Mouse (Mus musculus): ENCODE data around the gene Ckb.
A peak's percentile ranks its signal among the peaks of the same experiment; 100 is the strongest.
"Not testable (repeated sequence)": the region's sequence is repeated elsewhere in the genome, so short reads cannot be mapped to it uniquely, and the experiment has no call there.

Ckb gene

GRCm38 (mm10) chr12:111672176-111672575, at the start of gene Ckb:
Ckb (minus strand) TSS chr12:111672338.
- peak in 1 of 2 experiments; percentile 21 for DNase-seq

DNA sequence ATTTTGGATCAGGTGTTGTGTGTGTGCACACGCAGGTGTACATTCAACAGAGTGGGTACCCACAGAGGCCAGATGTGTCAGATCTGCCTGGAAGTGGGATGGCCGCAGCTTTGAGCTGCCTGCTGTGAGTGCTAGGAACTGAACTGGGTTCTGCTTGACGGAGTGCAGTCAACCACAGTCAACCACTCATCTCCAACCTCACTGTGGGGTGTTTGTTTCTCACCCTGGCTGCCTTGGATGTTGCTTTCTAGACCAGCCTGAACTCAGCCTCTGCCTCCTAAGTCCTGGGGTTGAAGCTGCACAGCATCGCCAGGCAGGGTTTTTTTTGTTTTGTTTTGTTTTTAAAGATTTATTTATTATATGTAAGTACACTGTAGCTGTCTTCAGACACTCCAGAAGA, 48.1 kb upstream of the Ckb start:
- DNase-seq = no peak

DNA sequence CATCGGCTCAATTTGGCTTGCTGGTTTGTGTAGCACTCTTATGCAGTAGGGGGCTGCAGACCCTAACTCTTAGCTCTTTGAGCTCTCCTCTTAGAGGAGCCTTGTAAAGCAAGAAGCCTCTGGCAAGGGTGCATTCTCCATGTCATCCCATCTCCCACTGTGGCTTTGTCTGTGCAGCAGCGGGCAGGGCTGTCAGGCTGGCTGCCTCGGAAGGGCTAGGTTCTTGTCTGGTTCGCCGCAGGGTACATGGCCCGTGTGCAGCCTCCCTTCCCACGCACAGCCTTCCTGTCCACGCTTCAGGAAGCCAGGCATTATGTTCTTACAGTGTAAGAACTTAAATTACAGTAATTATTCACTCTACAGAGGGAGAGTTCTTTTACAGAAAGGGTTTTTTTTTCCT, 46.5 kb upstream of the Ckb start:
- DNase-seq = no peak

DNA sequence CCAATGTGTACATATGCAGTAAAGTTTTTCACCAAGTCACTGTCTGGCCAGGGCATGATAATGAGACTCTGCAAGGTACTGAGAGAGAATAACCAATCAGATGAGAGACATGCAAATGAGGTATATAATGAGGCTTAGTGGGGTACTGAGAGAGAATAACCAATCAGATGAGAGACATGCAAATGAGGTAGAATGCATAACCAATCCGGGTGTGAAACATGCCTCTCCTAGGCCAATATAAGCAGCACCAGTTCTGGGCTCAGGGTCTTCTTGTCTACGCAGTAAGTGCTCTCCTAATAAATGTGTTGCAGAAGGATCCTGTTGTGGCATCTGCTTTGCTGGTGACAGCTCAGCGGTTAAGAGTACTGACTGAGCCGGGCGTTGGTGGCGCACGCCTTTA, 44.4 kb upstream of the Ckb start:
- DNase-seq = no peak

- not testable (repeated sequence) for DNase-seq
Measured at GRCm38 (mm10) chr12:111713880-111714279, 41.7 kb upstream of the Ckb start.

- peak; percentile 88 for DNase-seq
Measured at GRCm38 (mm10) chr12:111713004-111713651, 41.0 kb upstream of the Ckb start, which contains the start of the genes Bag5 and Apopt1. Bag5 (minus strand) TSS chr12:111713257. Apopt1 (plus strand) TSS chr12:111713261.

DNA sequence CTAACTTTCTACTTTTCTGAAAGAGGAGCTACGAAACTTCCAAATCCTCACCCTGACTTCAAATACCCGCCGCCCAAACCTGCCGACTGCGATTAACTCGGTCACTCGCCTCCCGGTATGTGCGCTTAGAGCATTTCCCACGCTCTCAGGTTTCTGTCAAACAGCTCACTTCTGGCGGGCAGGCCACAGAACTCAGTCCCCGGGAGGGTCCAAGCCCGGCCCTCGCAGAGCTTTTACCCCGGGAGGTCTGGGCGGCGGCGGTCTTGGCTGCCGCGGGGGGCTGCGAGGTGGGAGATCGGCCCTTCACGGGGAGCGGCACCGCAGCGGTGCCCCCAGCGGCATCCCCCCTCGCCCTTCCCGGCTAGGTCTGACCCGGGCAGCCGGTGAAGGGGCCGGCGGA, 40.3 kb upstream of the Ckb start:
- DNase-seq = no peak

- DNase-seq = no peak
Measured at GRCm38 (mm10) chr12:111710091-111710490, 38.0 kb upstream of the Ckb start.

DNA sequence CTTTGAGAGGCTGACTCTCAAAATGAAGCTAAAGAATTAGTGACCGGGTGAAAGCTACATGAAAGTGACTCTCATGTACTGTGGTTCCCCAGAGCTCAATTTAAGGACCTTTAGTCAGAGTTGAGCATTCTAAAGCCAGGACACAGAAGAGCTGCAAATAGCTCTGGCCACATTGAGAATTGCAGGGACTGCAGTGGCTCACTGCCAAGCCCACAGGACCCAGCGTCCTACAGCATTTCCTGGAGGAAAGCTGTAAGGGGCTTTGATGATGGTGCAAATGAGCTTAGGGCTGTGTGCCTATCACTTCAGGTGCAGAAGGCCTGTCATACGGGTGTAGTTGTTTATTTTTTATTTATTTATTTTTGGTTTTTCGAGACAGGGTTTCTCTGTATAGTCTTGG, 36.0 kb upstream of the Ckb start:
- DNase-seq = no peak

GRCm38 (mm10) chr12:111705186-111705973, 33.2 kb upstream of the Ckb start:
- no peak for DNase-seq

DNA sequence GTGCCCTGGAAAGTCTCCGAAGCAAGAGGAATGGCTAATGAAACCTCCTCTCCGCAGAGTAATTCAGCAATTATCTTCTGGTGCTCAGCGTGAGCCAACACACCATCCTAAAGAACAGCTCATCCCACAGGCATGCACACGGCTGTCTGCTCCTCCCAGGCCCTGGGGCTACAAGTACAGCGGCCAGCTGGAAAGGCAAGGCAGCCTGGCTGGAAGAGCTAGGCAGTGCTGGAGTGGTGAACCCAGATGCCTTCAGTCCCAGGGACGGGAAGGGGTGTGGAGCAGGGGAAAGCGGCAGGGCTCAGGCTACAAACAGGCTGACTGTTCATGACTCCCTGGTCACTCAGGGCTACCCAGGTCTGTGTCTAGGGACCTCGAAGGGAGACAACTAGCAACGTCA, 32.5 kb upstream of the Ckb start:
- no peak for DNase-seq

GRCm38 (mm10) chr12:111703301-111703700, 31.2 kb upstream of the Ckb start:
- DNase-seq = no peak

DNA sequence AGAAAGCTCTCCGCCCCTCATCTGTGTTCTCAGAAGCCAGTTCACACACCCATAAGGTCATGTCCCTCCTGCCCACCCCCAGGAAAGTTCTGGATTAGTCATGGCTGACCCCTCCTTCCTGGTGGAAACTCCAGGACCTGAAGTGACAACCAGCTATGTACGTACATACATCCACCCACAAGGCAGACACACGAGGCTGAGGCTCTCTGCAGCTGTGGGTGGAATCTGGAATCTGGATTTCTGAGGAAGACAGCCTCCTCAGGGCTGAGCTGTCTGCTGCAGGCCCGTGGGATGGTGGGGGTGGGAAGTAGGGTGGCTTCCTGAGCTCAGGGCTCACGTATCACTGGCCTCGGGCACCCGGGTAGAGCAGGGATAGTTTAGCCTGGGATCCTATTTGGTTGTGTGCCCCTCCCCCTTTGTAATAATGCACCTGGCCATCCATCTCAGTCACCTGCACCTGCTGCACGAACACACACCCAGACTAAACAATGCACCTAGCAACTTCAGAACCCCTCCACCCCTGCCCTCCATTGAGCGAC, 28.9 kb upstream of the Ckb start:
- DNase-seq = no peak

- no peak for DNase-seq
Measured at GRCm38 (mm10) chr12:111699542-111699941, 27.4 kb upstream of the Ckb start.

GRCm38 (mm10) chr12:111698346-111698913, 26.3 kb upstream of the Ckb start:
- no peak for DNase-seq

DNA sequence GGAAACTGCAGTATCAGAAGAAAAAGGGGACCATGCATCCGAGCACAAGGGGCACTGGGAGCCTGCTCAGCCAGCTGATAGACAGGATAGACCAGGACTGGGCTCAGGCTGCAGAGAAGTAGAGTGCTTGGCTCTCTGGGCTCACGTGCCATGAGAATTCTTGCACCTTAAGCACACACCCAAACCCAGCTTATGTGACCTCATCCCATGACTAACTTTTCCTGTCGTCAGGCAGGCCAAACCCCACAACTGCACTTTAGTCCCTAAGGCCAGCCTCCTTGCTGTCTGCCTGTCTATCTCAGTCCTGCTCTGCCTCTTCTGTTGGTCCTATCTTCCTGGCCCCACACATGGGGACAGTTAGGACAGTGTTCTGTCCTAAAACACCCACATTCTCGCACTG, 25.6 kb upstream of the Ckb start:
- DNase-seq = no peak

GRCm38 (mm10) chr12:111696239-111696638, 24.1 kb upstream of the Ckb start:
- DNase-seq = peak in 1 of 2 experiments; percentile 59

- no peak for DNase-seq
Measured at GRCm38 (mm10) chr12:111694880-111695804, 23.0 kb upstream of the Ckb start.

GRCm38 (mm10) chr12:111694271-111694781, 22.2 kb upstream of the Ckb start:
- DNase-seq = no peak

GRCm38 (mm10) chr12:111693341-111694270, 21.5 kb upstream of the Ckb start:
- no peak for DNase-seq

- DNase-seq = no peak
Measured at GRCm38 (mm10) chr12:111692899-111693298, 20.8 kb upstream of the Ckb start.
